ENCODE assay signal across 8 mouse cellular contexts in genomic region chr17:21473362-21474190, GRCm38 (mm10). TPM values are rescaled to one million over a fixed set of nuclear protein-coding genes. Genes with fewer than 3 reads are reported as not detected.
A peak's percentile ranks its signal among the peaks of the same experiment; 100 is the strongest.
DNase-seq lines count a peak whose midpoint lies in the region; ATAC-seq and TF ChIP-seq lines count a peak whose summit lies in the region.

No protein-coding gene starts in this region.

- TF ChIP-seq POLR2A in spleen, adult 2 months (IDR thresholded peaks at IDR 0.05; ENCODE audit: low read depth, low read length): no peak

- H3K4me3 ChIP-seq in spleen, adult 2 months (ENCODE audit: extremely low read depth, insufficient read depth, insufficient read length): no peak overlapping the region
- H3K4me3 ChIP-seq in kidney, postnatal 0 days (replicated peaks; ENCODE audit: low read depth, low read length): no peak overlapping the region; the same call in 1 of the 2 replicates

- H3K9ac ChIP-seq in kidney, postnatal 0 days (ENCODE audit: low read depth, low read length): 0 out of 2 replicates have a peak overlapping the region, but pooled peaks have one; percentile 3

- no peaks in the 10 kb centered on the region for H3K27me3 ChIP-seq in spleen, adult 2 months (ENCODE audit: control insufficient read depth, insufficient read depth, low read length)
- no peaks in the 10 kb centered on the region for H3K27me3 ChIP-seq in kidney, postnatal 0 days (ENCODE audit: insufficient read depth, low read length)

- no peak for DNase-seq in spleen, adult 2 months (ENCODE audit: low read depth in 1 of 2, low spot score in 2 of 2)
- no peak for DNase-seq in spleen, postnatal 4 days (ENCODE audit: low spot score in 2 of 2)
- DNase-seq in embryo, embryonic 11 days: peak; percentile 62
- DNase-seq in kidney, postnatal 0 days (ENCODE audit: low spot score): peak; percentile 93
- DNase-seq in cerebellum, adult 9-10 months: no peak
- no peak for DNase-seq in cerebellum, postnatal 14 days
- no peak for DNase-seq in ovary, postnatal 10 days (ENCODE audit: low spot score)

- H3K4me1 ChIP-seq in spleen, adult 2 months (ENCODE audit: control insufficient read depth, insufficient read depth, insufficient read length): peaks cover 2% of the 10 kb centered on the region; the same call in 1 of the 2 replicates
- H3K4me1 ChIP-seq in kidney, postnatal 0 days (replicated peaks; ENCODE audit: insufficient read depth, low read length): peaks cover 7% of the 10 kb centered on the region; the same call in 1 of the 2 replicates

- TF ChIP-seq CTCF in spleen, adult 2 months (IDR thresholded peaks at IDR 0.05; ENCODE audit: extremely low read depth, insufficient read depth, insufficient read length, insufficient replicate concordance): no peak
- peak; percentile 60 for TF ChIP-seq CTCF in kidney, postnatal 0 days (IDR thresholded peaks at IDR 0.05; ENCODE audit: low read depth)

- peak overlapping the region; percentile 87 for H3K27ac ChIP-seq in spleen, adult 2 months (ENCODE audit: insufficient read depth, low read length)
- peak overlapping the region; percentile 89 for H3K27ac ChIP-seq in kidney, postnatal 0 days

- H3K36me3 ChIP-seq in spleen, adult 2 months (ENCODE audit: control insufficient read depth, insufficient read depth, low read length): no peaks in the 10 kb centered on the region
- no peaks in the 10 kb centered on the region for H3K36me3 ChIP-seq in kidney, postnatal 0 days (ENCODE audit: insufficient read depth, low read length)

- WGBS in spleen, adult 2 months: 57% methylated on average over 14 of the region's 14 CpGs
- 7% methylated on average over 14 of the region's 14 CpGs for WGBS in kidney, postnatal 0 days

- H3K9me3 ChIP-seq in kidney, postnatal 0 days (replicated peaks; ENCODE audit: low read length): no peaks in the 10 kb centered on the region

- H3K4me2 ChIP-seq in kidney, postnatal 0 days (ENCODE audit: low read length): peak overlapping the region; percentile 41; the same call in 1 of the 2 replicates

- peak; percentile 95 for ATAC-seq in kidney, postnatal 0 days (replicated peaks; ENCODE audit: low FRiP score, low read depth)
- peak; percentile 26; the same call in 1 of the 2 replicates for ATAC-seq in megakaryocyte progenitor cell, adult 5-6 weeks (replicated peaks; ENCODE audit: poor library complexity)

RNA-seq across cellular contexts. Expression of gene Zfp53, which starts 15.2 kb away (rescaled TPM):
- polyA plus RNA-seq in spleen, adult 2 months (2012; rRNA removed): 2.2 TPM in 2 replicates
- polyA plus RNA-seq in kidney, postnatal 0 days (2015; fragmentation: Nextera tagmentation; extraction: Ambion mirVana): 11.5 and 12.0 TPM in 2 replicates
- 14.5 and 18.7 TPM in 2 replicates for total RNA-seq in megakaryocyte progenitor cell, adult 5-6 weeks (2015)
- total RNA-seq in megakaryocyte progenitor cell, adult 5-6 weeks (2017): 11.6 and 13.9 TPM in 2 replicates

RNA-seq across cellular contexts. Expression of gene Zfp51, which starts 23.4 kb away (rescaled TPM):
- 0.56 and 0.63 TPM in 2 replicates for polyA plus RNA-seq in spleen, adult 2 months (2012; rRNA removed)
- 14.1 and 14.7 TPM in 2 replicates for polyA plus RNA-seq in kidney, postnatal 0 days (2015; fragmentation: Nextera tagmentation; extraction: Ambion mirVana)
- total RNA-seq in megakaryocyte progenitor cell, adult 5-6 weeks (2015): 16.9 and 22.8 TPM in 2 replicates
- total RNA-seq in megakaryocyte progenitor cell, adult 5-6 weeks (2017): 10.9 and 13.2 TPM in 2 replicates

RNA-seq across cellular contexts. Expression of gene Zfp54, which starts 50.5 kb away (rescaled TPM):
- 0.34 and 0.38 TPM in 2 replicates for polyA plus RNA-seq in spleen, adult 2 months (2012; rRNA removed)
- polyA plus RNA-seq in kidney, postnatal 0 days (2015; fragmentation: Nextera tagmentation; extraction: Ambion mirVana): 6.6 and 6.8 TPM in 2 replicates
- total RNA-seq in megakaryocyte progenitor cell, adult 5-6 weeks (2015): 7.0 and 10.7 TPM in 2 replicates
- total RNA-seq in megakaryocyte progenitor cell, adult 5-6 weeks (2017): 8.8 and 9.1 TPM in 2 replicates

Comparison
In these comparisons a context has a peak if more than half of its experiments do, and no peak if none do; other contexts are left out.
1. DNase-seq: peak in embryo, embryonic 11 days (single experiment) and kidney, postnatal 0 days (single experiment); none in spleen, adult 2 months (0 of 2), spleen, postnatal 4 days (0 of 2), cerebellum, adult 9-10 months (single experiment), cerebellum, postnatal 14 days (0 of 2) and ovary, postnatal 10 days (single experiment).